Mouse (Mus musculus) retina, adult 2 months (tissue): ENCODE measurements around the gene March9.
"Not testable (repeated sequence)": the region's sequence is repeated elsewhere in the genome, so short reads cannot be mapped to it uniquely, and the experiment has no call there.

Source experiments
- DNase-seq: peaks from one replicate; pipeline ENCODE4 v3.0.0-alpha.2; 2012; ENCODE audit warnings: low read depth, low spot score

March9 gene

GRCm38 (mm10) chr10:127062503-127062902 is 2.5 kb upstream of the March9 start:
- DNase-seq, result no peak

GRCm38 (mm10) chr10:127062101-127062500 is 2.1 kb upstream of the March9 start:
- not testable (repeated sequence) for DNase-seq

GRCm38 (mm10) chr10:127061513-127061912 is 1.5 kb upstream of the March9 start:
- DNase-seq, result no peak

GRCm38 (mm10) chr10:127061085-127061484 is 1.1 kb upstream of the March9 start:
- no peak for DNase-seq

- no peak for DNase-seq
Measured at GRCm38 (mm10) chr10:127059174-127059967, 613 bp downstream of the March9 start.

GRCm38 (mm10) chr10:127058708-127059107 is 1.3 kb downstream of the March9 start:
- DNase-seq, result no peak

- DNase-seq, result peak; percentile 77
Measured at GRCm38 (mm10) chr10:127058161-127058560, 1.8 kb downstream of the March9 start.

GRCm38 (mm10) chr10:127056490-127056889 is 3.5 kb downstream of the March9 start:
- DNase-seq, result no peak

GRCm38 (mm10) chr10:127055406-127055805 is 4.6 kb downstream of the March9 start:
- DNase-seq, result no peak

GRCm38 (mm10) chr10:127054646-127055045 is 5.3 kb downstream of the March9 start:
- DNase-seq, result no peak

GRCm38 (mm10) chr10:127050119-127050474 is 9.9 kb downstream of the March9 start:
- DNase-seq, result no peak

- DNase-seq, result no peak
Measured at GRCm38 (mm10) chr10:127049395-127050118, 10.4 kb downstream of the March9 start.

GRCm38 (mm10) chr10:127048608-127049394 is 11.2 kb downstream of the March9 start:
- no peak for DNase-seq

GRCm38 (mm10) chr10:127047954-127048353 is 12.0 kb downstream of the March9 start, which contains the start of gene Cyp27b1:
Gene Cyp27b1 (plus strand): TSS chr10:127048250.
- DNase-seq, result no peak

GRCm38 (mm10) chr10:127043187-127043586 is 16.8 kb downstream of the March9 start:
- no peak for DNase-seq

- DNase-seq, result no peak
Measured at GRCm38 (mm10) chr10:127042468-127043115, 17.4 kb downstream of the March9 start.

- DNase-seq, result peak; percentile 77
Measured at GRCm38 (mm10) chr10:127041774-127042338, 18.1 kb downstream of the March9 start.

GRCm38 (mm10) chr10:127041274-127041766 is 18.7 kb downstream of the March9 start, which contains the start of the genes Mettl1 and Eef1akmt3:
Gene Mettl1 (plus strand): TSS chr10:127041414.
Gene Eef1akmt3 (minus strand): TSS chr10:127041513.
- DNase-seq, result no peak

GRCm38 (mm10) chr10:127040569-127041214 is 19.3 kb downstream of the March9 start:
- DNase-seq, result no peak

- no peak for DNase-seq
Measured at GRCm38 (mm10) chr10:127037641-127038040, 22.3 kb downstream of the March9 start.
